Mouse (Mus musculus): ENCODE data around the gene Acss3.

The Acss3 gene

GRCm38 (mm10) chr10:107123529-107124335 is at the start of gene Acss3:
Acss3 (minus strand) TSS chr10:107123668.
- DNase-seq (ENCODE audit: low read depth) = no peak

- no peak for DNase-seq (ENCODE audit: low read depth)
These were observed 48.7 kb upstream of the Acss3 start for GRCm38 (mm10) chr10:107172003-107172689.

- no peak for DNase-seq (ENCODE audit: low read depth)
These were observed 43.0 kb upstream of the Acss3 start for GRCm38 (mm10) chr10:107166486-107166885.

GRCm38 (mm10) chr10:107148759-107149158 is 25.3 kb upstream of the Acss3 start:
- no peak for DNase-seq (ENCODE audit: low read depth)

GRCm38 (mm10) chr10:107144016-107144415 is 20.5 kb upstream of the Acss3 start:
- no peak for DNase-seq (ENCODE audit: low read depth)

- DNase-seq (ENCODE audit: low read depth) = no peak
These were observed 19.4 kb upstream of the Acss3 start for GRCm38 (mm10) chr10:107142910-107143309.

GRCm38 (mm10) chr10:107122744-107123528 is 532 bp downstream of the Acss3 start:
- DNase-seq (ENCODE audit: low read depth) = no peak

- DNase-seq (ENCODE audit: low read depth) = no peak
These were observed 2.2 kb downstream of the Acss3 start for GRCm38 (mm10) chr10:107121301-107121700.

- DNase-seq (ENCODE audit: low read depth) = no peak
These were observed 4.3 kb downstream of the Acss3 start for GRCm38 (mm10) chr10:107119135-107119534.

GRCm38 (mm10) chr10:107116709-107117267 is 6.7 kb downstream of the Acss3 start:
- DNase-seq (ENCODE audit: low read depth) = no peak

- no peak for DNase-seq (ENCODE audit: low read depth)
These were observed 7.4 kb downstream of the Acss3 start for GRCm38 (mm10) chr10:107115930-107116642.

- DNase-seq (ENCODE audit: low read depth) = no peak
These were observed 8.3 kb downstream of the Acss3 start for GRCm38 (mm10) chr10:107115121-107115520.

- DNase-seq (ENCODE audit: low read depth) = no peak
These were observed 29.0 kb downstream of the Acss3 start for GRCm38 (mm10) chr10:107094452-107094851.

- DNase-seq (ENCODE audit: low read depth) = no peak
These were observed 69.4 kb downstream of the Acss3 start for GRCm38 (mm10) chr10:107053846-107054624.

GRCm38 (mm10) chr10:107050489-107050888 is 73.0 kb downstream of the Acss3 start:
- no peak for DNase-seq (ENCODE audit: low read depth)

GRCm38 (mm10) chr10:107042656-107043055 is 80.8 kb downstream of the Acss3 start:
- no peak for DNase-seq (ENCODE audit: low read depth)

GRCm38 (mm10) chr10:107040837-107041236 is 82.6 kb downstream of the Acss3 start:
- DNase-seq (ENCODE audit: low read depth) = no peak

GRCm38 (mm10) chr10:107040378-107040777 is 83.1 kb downstream of the Acss3 start:
- DNase-seq (ENCODE audit: low read depth) = no peak

- DNase-seq (ENCODE audit: low read depth) = no peak
These were observed 84.3 kb downstream of the Acss3 start for GRCm38 (mm10) chr10:107039211-107039610.

- DNase-seq (ENCODE audit: low read depth) = no peak
These were observed 99.2 kb downstream of the Acss3 start for GRCm38 (mm10) chr10:107024254-107024653.

GRCm38 (mm10) chr10:107021118-107021517 is 102.3 kb downstream of the Acss3 start:
- no peak for DNase-seq (ENCODE audit: low read depth)
